Mouse (Mus musculus) kidney, adult 9 months (tissue): ENCODE measurements around the gene Tnfrsf1a.
A peak's percentile ranks its signal among the peaks of the same experiment; 100 is the strongest.

ENCODE experiments used
- DNase-seq: peaks from one replicate; pipeline ENCODE4 v3.0.0; 2022

Tnfrsf1a gene

GRCm38 (mm10) chr6:125355197-125355741, 6.1 kb downstream of the Tnfrsf1a start:
- DNase-seq: no peak

- DNase-seq: no peak
Observed at GRCm38 (mm10) chr6:125356264-125356663, 7.1 kb downstream of the Tnfrsf1a start.

GRCm38 (mm10) chr6:125357334-125357733, 8.2 kb downstream of the Tnfrsf1a start:
- no peak for DNase-seq

- DNase-seq: peak; percentile 37
Observed at GRCm38 (mm10) chr6:125359999-125360398, 10.8 kb downstream of the Tnfrsf1a start.

- no peak for DNase-seq
Observed at GRCm38 (mm10) chr6:125360846-125361245, 11.7 kb downstream of the Tnfrsf1a start.

GRCm38 (mm10) chr6:125361467-125362291, 12.5 kb downstream of the Tnfrsf1a start:
- peak; percentile 79 for DNase-seq

- DNase-seq: no peak
Observed at GRCm38 (mm10) chr6:125363021-125363420, 13.9 kb downstream of the Tnfrsf1a start.

- peak; percentile 80 for DNase-seq
Observed at GRCm38 (mm10) chr6:125363451-125364242, 14.5 kb downstream of the Tnfrsf1a start.

GRCm38 (mm10) chr6:125364448-125364847, 15.3 kb downstream of the Tnfrsf1a start:
- peak; percentile 38 for DNase-seq

- no peak for DNase-seq
Observed at GRCm38 (mm10) chr6:125365522-125365921, 16.4 kb downstream of the Tnfrsf1a start.

- DNase-seq: peak; percentile 40
Observed at GRCm38 (mm10) chr6:125366133-125366532, 17.0 kb downstream of the Tnfrsf1a start.

- peak; percentile 58 for DNase-seq
Observed at GRCm38 (mm10) chr6:125367758-125368371, 18.7 kb downstream of the Tnfrsf1a start.

- DNase-seq: no peak
Observed at GRCm38 (mm10) chr6:125377042-125377441, 27.9 kb downstream of the Tnfrsf1a start.

GRCm38 (mm10) chr6:125377582-125378451, 28.7 kb downstream of the Tnfrsf1a start:
- DNase-seq: peak; percentile 97

GRCm38 (mm10) chr6:125378621-125379020, 29.5 kb downstream of the Tnfrsf1a start:
- peak; percentile 9 for DNase-seq

GRCm38 (mm10) chr6:125379781-125380180, 30.6 kb downstream of the Tnfrsf1a start:
- DNase-seq: peak; percentile 14

GRCm38 (mm10) chr6:125380372-125381360, 31.5 kb downstream of the Tnfrsf1a start, which contains the start of gene Plekhg6:
TSS of gene Plekhg6 (minus strand) at chr6:125380793.
- DNase-seq: peak; percentile 70

GRCm38 (mm10) chr6:125382024-125382423, 32.9 kb downstream of the Tnfrsf1a start:
- DNase-seq: no peak

GRCm38 (mm10) chr6:125385066-125385974, 36.2 kb downstream of the Tnfrsf1a start:
- no peak for DNase-seq

- no peak for DNase-seq
Observed at GRCm38 (mm10) chr6:125386080-125386479, 36.9 kb downstream of the Tnfrsf1a start.
